Mouse (Mus musculus): ENCODE measurements around the gene 2900092C05Rik.
A peak's percentile ranks its signal among the peaks of the same experiment; 100 is the strongest.

DNA sequence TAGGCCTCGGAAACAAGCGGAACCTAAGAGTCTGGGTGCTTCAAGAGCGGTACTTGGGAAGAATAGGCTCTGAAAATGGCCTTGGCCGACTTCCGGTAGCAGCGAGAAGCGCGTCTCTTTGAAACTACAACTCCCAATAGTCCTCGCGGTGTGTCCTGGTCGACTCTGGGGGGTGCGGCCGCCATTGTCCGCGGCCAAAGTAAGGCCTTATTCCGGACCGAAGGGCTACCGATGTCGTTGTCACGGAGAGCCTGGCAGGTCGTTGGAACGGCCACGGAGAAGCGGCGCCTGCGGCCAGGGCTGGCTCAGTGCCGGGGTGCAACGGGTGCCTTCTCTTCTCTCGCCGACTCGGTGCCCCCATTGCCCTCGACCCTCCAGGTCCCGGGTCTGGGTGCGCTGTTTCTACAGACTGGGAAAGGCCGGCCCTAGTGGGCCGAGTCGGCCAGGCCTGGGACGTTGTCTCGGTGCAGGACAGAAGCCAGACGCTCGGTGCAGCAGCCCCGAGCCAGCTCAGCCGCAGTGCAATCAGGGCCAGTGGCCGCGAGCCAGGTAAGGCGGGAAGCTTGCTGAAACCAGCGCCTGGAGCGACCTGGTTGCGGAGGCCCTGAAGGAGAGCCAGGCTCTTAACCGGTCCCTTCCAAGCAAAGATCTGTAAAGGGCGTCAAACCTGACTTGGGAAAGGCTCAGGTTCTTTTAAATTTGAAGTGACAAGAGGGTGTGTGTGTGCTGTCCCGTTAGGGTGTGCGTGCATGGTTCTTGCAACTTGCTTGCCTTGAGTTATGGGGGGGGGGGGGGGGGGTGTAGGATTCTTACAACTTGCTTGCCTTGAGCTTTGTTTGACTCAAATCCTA is 33.9 kb upstream of the 2900092C05Rik start, which contains the start of gene Zfp606:
- TF ChIP-seq CTCF (IDR thresholded peaks at IDR 0.05; ENCODE audit: extremely low read depth, insufficient read depth, low read length) (no peak), POLR2A (IDR thresholded peaks at IDR 0.05; ENCODE audit: extremely low read depth, insufficient read depth, low read length) (peak; percentile 28; the same call in 1 of the 2 replicates)

Data from cortical plate, adult 2 months (tissue).